Mouse (Mus musculus): ENCODE measurements at regions not wholly inside any gene's neighbourhood (a gene's known extent, or its start where the extent isn't known, plus 50 kb on each side); places are given as distances from the start of the nearest gene placed in this dataset.
A peak's percentile ranks its signal among the peaks of the same experiment; 100 is the strongest.

DNA sequence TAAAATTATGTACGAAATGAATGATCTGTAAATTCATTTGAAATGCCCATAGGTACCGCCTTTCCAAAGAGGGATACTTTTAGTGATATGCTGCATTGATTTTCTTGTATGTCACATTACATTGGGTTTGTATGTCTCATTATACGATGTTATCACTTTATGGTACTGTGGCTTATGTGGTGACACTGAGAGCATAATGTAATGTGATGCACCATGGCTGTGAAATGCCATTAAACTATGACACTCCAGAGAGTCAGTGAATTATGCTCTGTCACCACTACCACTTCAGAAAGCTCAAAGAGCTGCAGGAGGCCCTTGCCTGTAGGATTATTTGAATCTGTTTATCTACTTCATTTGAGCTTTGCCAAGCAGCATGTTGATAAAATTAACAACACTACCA is 695.4 kb upstream of the Slc10a2 start:
- no peak for DNase-seq

DNA sequence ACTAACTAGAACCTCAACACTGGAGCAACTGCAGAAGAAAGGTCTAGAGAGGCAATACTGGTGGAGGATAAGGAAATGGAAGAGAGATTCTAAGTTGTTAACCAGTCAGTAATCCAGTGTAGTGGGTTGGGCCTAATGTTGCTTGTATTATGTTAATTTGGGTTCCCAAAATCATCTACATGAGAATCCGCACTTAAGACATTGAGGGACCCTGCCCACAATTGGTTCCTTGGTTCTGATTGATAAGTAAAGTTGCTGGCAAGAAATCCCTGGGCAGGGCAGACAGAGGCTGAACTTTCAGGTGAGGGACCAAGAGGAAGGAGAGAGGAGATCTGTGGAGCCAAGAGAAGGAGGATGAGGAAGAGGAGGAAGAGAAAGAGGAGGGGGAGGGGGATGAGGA is 651.2 kb upstream of the Slc10a2 start:
- DNase-seq, result no peak

DNA sequence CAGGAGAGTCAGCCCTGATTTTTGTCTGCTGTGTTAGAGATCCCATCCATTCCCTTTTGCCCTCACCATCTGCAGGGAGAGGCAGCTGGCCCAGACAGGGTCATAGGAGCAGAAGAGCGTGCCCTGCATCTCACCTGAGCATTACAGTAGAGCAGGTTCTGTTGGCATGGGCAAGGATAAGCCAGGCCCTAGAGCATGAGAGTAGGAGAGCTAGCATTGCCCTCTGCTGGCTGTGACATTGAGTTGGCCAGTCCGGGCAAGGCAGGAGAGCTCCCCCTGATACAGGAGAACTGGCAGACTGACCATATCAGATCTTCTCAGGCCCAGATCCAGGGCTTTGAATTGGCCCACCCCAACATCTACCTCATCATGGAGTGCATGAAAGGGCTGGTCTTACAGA is 634.4 kb upstream of the Slc10a2 start:
- DNase-seq, result peak; percentile 11 to 33

DNA sequence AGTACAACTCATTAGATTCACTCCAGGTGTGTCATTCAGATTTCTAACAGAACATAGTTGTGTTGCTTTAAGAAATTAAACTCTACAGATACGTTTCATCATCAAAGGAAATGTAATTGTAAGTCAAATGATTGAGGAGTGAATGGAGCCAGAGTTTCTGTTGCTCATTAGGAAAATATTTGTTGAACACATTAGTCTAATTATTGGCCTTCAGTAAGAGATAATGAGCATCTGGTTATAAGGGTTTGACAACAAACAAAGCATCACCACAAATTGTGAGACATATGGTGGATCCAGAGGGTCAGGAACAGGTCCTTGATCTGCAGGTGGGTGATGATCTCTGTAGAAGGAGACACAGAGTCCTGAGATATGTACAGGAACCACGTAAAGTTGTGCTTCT is 622.3 kb upstream of the Slc10a2 start:
- no peak for DNase-seq

DNA sequence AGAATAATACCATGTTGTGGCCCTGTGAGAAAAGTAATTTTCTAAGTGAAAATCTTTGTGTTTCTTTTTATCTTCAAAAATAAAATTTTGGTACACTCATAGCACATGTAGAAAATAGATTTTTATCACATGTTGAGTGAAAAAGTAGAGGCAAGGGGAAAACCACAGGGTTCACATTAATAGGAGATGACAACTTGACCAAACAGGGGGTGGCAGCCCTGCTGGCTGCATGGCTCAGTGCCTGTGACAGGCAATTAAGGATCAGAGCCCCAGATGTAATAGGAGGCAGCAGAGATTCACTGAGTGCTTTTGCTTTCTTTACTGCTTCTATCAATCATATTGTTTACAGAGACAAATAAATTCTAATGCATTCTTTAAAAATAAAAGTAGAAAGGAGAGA is 582.8 kb upstream of the Slc10a2 start:
- DNase-seq, result peak; percentile 13 to 26

DNA sequence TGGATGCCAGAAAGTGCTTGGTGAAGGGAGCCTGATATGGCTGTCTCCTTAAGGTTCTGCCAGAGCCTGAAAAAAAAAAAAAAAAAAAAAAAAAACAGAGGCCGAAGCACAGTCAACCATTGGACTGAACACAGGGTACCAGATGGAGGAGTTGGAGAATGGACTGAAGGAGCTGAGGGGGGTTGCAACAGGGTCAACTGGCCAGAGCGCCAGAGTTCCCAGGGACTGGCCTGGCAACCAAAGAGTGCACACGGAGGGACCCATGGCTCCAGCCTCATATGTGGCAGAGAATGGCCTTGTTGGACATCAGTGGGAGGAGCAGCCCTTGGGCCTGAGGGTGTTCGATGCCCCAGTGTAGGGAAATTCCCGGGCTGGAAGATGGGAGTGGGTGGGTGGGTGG is 569.8 kb upstream of the Slc10a2 start:
- peak; percentile 11 to 14 for DNase-seq

All from cerebellum, postnatal 25 days (tissue).